Mouse (Mus musculus) forebrain, embryonic 14.5 days (tissue): Measurements from ENCODE around the gene Anapc15-ps. TPM values are rescaled to one million over a fixed set of nuclear protein-coding genes. Genes with fewer than 3 reads are reported as not detected.

Experiments
- ATAC-seq: fragments of 200-750 bp; cut with Nextera tagmentation; 2 replicates; pipeline ENCODE4 v1.8.0; 2017; ENCODE audit warnings: mild to moderate bottlenecking, moderate library complexity
- DNase-seq: peaks from one replicate; pipeline ENCODE4 v3.0.0-alpha.2; 2015; ENCODE audit warnings: low spot score
- H3K27ac ChIP-seq: fragments of 300-500 bp; sonication (generic); 2 replicates; pipeline ENCODE4 v1.5.1; 2014; ENCODE audit warnings: low read depth, mild to moderate bottlenecking, control low read depth, low read length, moderate library complexity
- H3K27me3 ChIP-seq: fragments of 300-500 bp; sonication (generic); replicated peaks from 2 replicates; pipeline ENCODE4 v1.6.1; 2014; ENCODE audit warnings: low read length, control low read depth, mixed read lengths; ENCODE audit not compliant: control insufficient read depth, insufficient read depth
- H3K36me3 ChIP-seq: fragments of 300-500 bp; sonication (generic); 2 replicates; pipeline ENCODE4 v1.6.1; 2014; ENCODE audit warnings: low read length, control low read depth; ENCODE audit not compliant: control insufficient read depth, insufficient read depth
- H3K4me1 ChIP-seq: fragments of 300-500 bp; sonication (generic); 2 replicates; pipeline ENCODE4 v1.6.1; 2014; ENCODE audit warnings: antibody characterized with exemption, low read length, control low read depth; ENCODE audit not compliant: control insufficient read depth, insufficient read depth
- H3K4me2 ChIP-seq: fragments of 300-500 bp; sonication (generic); 2 replicates; pipeline ENCODE4 v1.6.1; 2014; ENCODE audit warnings: mild to moderate bottlenecking, control low read depth, low read length
- H3K4me3 ChIP-seq: fragments of 300-500 bp; sonication (generic); 2 replicates; pipeline ENCODE4 v1.5.1; 2014; ENCODE audit warnings: low read depth, low read length, control low read depth
- H3K9ac ChIP-seq: fragments of 300-500 bp; sonication (generic); 2 replicates; pipeline ENCODE4 v1.6.1; 2014; ENCODE audit warnings: mild to moderate bottlenecking, low read length, control low read depth, moderate library complexity
- H3K9me3 ChIP-seq: fragments of 300-500 bp; sonication (generic); replicated peaks from 2 replicates; pipeline ENCODE4 v1.6.1; 2016; ENCODE audit warnings: low read length, control low read depth, mixed read lengths; ENCODE audit not compliant: control insufficient read depth
- WGBS: fragments of 180-500 bp; shearing (Covaris S2); extraction: QIAGEN DNeasy Blood & Tissue Kit; methylation state at CpG from one replicate; pipeline ENCODE4 v1.1.7; 2014; 5-methylcytosine and 5-hydroxymethylcytosine counted together
- polyA plus RNA-seq: library from polyadenylated mRNA; unstranded; fragments of >200 nt; fragmentation: Nextera tagmentation; extraction: Ambion mirVana; gene quantifications from 2 replicates; pipeline ENCODE4 v1.2.1, GENCODE M21; 2014

Anapc15-ps gene
- polyA plus RNA-seq, 1 experiment from 2014 or later, result not detected

- Histone ChIP-seq H3K27me3 (no peaks in the 10 kb centered on the region), H3K9ac (no peak overlapping the region), H3K4me1 (0 out of 2 replicates have a peak, but pooled peaks cover 5% of the 10 kb centered on the region), H3K4me3 (no peak overlapping the region), H3K27ac (no peak overlapping the region), H3K4me2 (peak overlapping the region; percentile 13), H3K9me3 (no peaks in the 10 kb centered on the region), H3K36me3 (no peaks in the 10 kb centered on the region)
- no peak for DNase-seq
- ATAC-seq, result no peak
- WGBS, result 66% methylated on average over 28 of the region's 28 CpGs
Observed at GRCm38 (mm10) chr10:95680153-95681057, 7.2 kb upstream of the Anapc15-ps start.

- no peak for ATAC-seq
- H3K36me3 ChIP-seq, result no peaks in the 10 kb centered on the region
- no peak overlapping the region for H3K27ac ChIP-seq
- 92% methylated on average over 5 of the region's 5 CpGs for WGBS
- H3K9ac ChIP-seq, result no peak overlapping the region
- DNase-seq, result no peak
- H3K4me1 ChIP-seq, result 0 out of 2 replicates have a peak, but pooled peaks cover 3% of the 10 kb centered on the region
- no peaks in the 10 kb centered on the region for H3K9me3 ChIP-seq
- H3K4me3 ChIP-seq, result no peak overlapping the region
- no peak overlapping the region for H3K4me2 ChIP-seq
- H3K27me3 ChIP-seq, result no peaks in the 10 kb centered on the region
Observed at GRCm38 (mm10) chr10:95679131-95679530, 5.9 kb upstream of the Anapc15-ps start.

- 0 out of 2 replicates have a peak, but pooled peaks cover 3% of the 10 kb centered on the region for H3K4me1 ChIP-seq
- H3K4me2 ChIP-seq, result no peak overlapping the region
- no peak overlapping the region for H3K27ac ChIP-seq
- 81% methylated on average over 2 of the region's 2 CpGs for WGBS
- H3K9ac ChIP-seq, result no peak overlapping the region
- no peaks in the 10 kb centered on the region for H3K36me3 ChIP-seq
- no peak overlapping the region for H3K4me3 ChIP-seq
- no peaks in the 10 kb centered on the region for H3K9me3 ChIP-seq
- DNase-seq (no peak), ATAC-seq (no peak)
- no peaks in the 10 kb centered on the region for H3K27me3 ChIP-seq
Observed at GRCm38 (mm10) chr10:95678661-95679060, 5.4 kb upstream of the Anapc15-ps start.

GRCm38 (mm10) chr10:95678241-95678640 is 5.0 kb upstream of the Anapc15-ps start:
- no peak for DNase-seq
- Histone ChIP-seq H3K4me2 (no peak overlapping the region), H3K27me3 (no peaks in the 10 kb centered on the region), H3K36me3 (no peaks in the 10 kb centered on the region), H3K9ac (no peak overlapping the region), H3K4me3 (no peak overlapping the region), H3K9me3 (0 out of 2 replicates have a peak, but pooled peaks cover 2% of the 10 kb centered on the region), H3K27ac (no peak overlapping the region), H3K4me1 (0 out of 2 replicates have a peak, but pooled peaks cover 3% of the 10 kb centered on the region)
- 76% methylated on average over 7 of the region's 7 CpGs for WGBS
- ATAC-seq, result no peak

GRCm38 (mm10) chr10:95677356-95678109 is 4.3 kb upstream of the Anapc15-ps start:
- H3K9me3 ChIP-seq, result 0 out of 2 replicates have a peak, but pooled peaks cover 2% of the 10 kb centered on the region
- no peak for ATAC-seq
- WGBS, result 72% methylated on average over 22 of the region's 22 CpGs
- H3K4me1 ChIP-seq, result 0 out of 2 replicates have a peak, but pooled peaks cover 3% of the 10 kb centered on the region
- H3K4me2 ChIP-seq, result no peak overlapping the region
- no peak overlapping the region for H3K9ac ChIP-seq
- peak; percentile 22 for DNase-seq
- H3K36me3 ChIP-seq, result no peaks in the 10 kb centered on the region
- no peaks in the 10 kb centered on the region for H3K27me3 ChIP-seq
- no peak overlapping the region for H3K27ac ChIP-seq
- H3K4me3 ChIP-seq, result no peak overlapping the region

- Histone ChIP-seq H3K27me3 (no peaks in the 10 kb centered on the region), H3K27ac (no peak overlapping the region), H3K9me3 (0 out of 2 replicates have a peak, but pooled peaks cover 2% of the 10 kb centered on the region), H3K4me3 (no peak overlapping the region), H3K36me3 (no peaks in the 10 kb centered on the region), H3K4me2 (no peak overlapping the region), H3K9ac (no peak overlapping the region), H3K4me1 (0 out of 2 replicates have a peak, but pooled peaks cover 3% of the 10 kb centered on the region)
- ATAC-seq (no peak), DNase-seq (no peak)
- 68% methylated on average over 5 of the region's 5 CpGs for WGBS
Observed at GRCm38 (mm10) chr10:95676991-95677355, 3.7 kb upstream of the Anapc15-ps start.

- ATAC-seq (no peak), DNase-seq (no peak)
- Histone ChIP-seq H3K4me1 (0 out of 2 replicates have a peak, but pooled peaks cover 3% of the 10 kb centered on the region), H3K36me3 (no peaks in the 10 kb centered on the region), H3K27ac (no peak overlapping the region), H3K27me3 (no peaks in the 10 kb centered on the region), H3K4me2 (no peak overlapping the region), H3K4me3 (no peak overlapping the region), H3K9ac (no peak overlapping the region), H3K9me3 (0 out of 2 replicates have a peak, but pooled peaks cover 2% of the 10 kb centered on the region)
- 82% methylated on average over 2 of the region's 2 CpGs for WGBS
Observed at GRCm38 (mm10) chr10:95676387-95676786, 3.1 kb upstream of the Anapc15-ps start.

- Histone ChIP-seq H3K4me3 (no peak overlapping the region), H3K4me1 (no peaks in the 10 kb centered on the region), H3K9ac (no peak overlapping the region), H3K27me3 (no peaks in the 10 kb centered on the region), H3K36me3 (no peaks in the 10 kb centered on the region), H3K9me3 (0 out of 2 replicates have a peak, but pooled peaks cover 2% of the 10 kb centered on the region), H3K4me2 (no peak overlapping the region), H3K27ac (no peak overlapping the region)
- ATAC-seq, result no peak
- DNase-seq, result no peak
- WGBS, result 87% methylated on average over 21 of the region's 21 CpGs
Observed at GRCm38 (mm10) chr10:95670781-95671780, 2.2 kb downstream of the Anapc15-ps start.
